Mouse (Mus musculus): ENCODE measurements at regions not wholly inside any gene's neighbourhood (a gene's known extent, or its start where the extent isn't known, plus 50 kb on each side); places are given as distances from the start of the nearest gene placed in this dataset.
A peak's percentile ranks its signal among the peaks of the same experiment; 100 is the strongest.

- no peak for DNase-seq (ENCODE audit: low spot score in 2 of 2)
Measured at GRCm38 (mm10) chr3:119976363-119976762, 192.1 kb upstream of the Ptbp2 start.

- no peak for DNase-seq (ENCODE audit: low spot score in 2 of 2)
Measured at GRCm38 (mm10) chr3:119958799-119959467, 174.7 kb upstream of the Ptbp2 start.

GRCm38 (mm10) chr3:119957529-119957928 lies 173.3 kb upstream of the Ptbp2 start:
- peak in 1 of 2 experiments; percentile 23 for DNase-seq (ENCODE audit: low spot score in 2 of 2)

GRCm38 (mm10) chr3:119955745-119956615 lies 171.7 kb upstream of the Ptbp2 start:
- DNase-seq (ENCODE audit: low spot score in 2 of 2), result no peak

GRCm38 (mm10) chr3:119950721-119951120 lies 166.5 kb upstream of the Ptbp2 start:
- DNase-seq (ENCODE audit: low spot score in 2 of 2), result no peak

- no peak for DNase-seq (ENCODE audit: low spot score in 2 of 2)
Measured at GRCm38 (mm10) chr3:119950070-119950469, 165.8 kb upstream of the Ptbp2 start.

- no peak for DNase-seq (ENCODE audit: low spot score in 2 of 2)
Measured at GRCm38 (mm10) chr3:119949620-119950019, 165.4 kb upstream of the Ptbp2 start.

- peak in 1 of 2 experiments; percentile 25 for DNase-seq (ENCODE audit: low spot score in 2 of 2)
Measured at GRCm38 (mm10) chr3:119949041-119949470, 164.8 kb upstream of the Ptbp2 start.

- no peak for DNase-seq (ENCODE audit: low spot score in 2 of 2)
Measured at GRCm38 (mm10) chr3:119947126-119947525, 162.9 kb upstream of the Ptbp2 start.

- no peak for DNase-seq (ENCODE audit: low spot score in 2 of 2)
Measured at GRCm38 (mm10) chr3:119944115-119944514, 159.8 kb upstream of the Ptbp2 start.

- no peak for DNase-seq (ENCODE audit: low spot score in 2 of 2)
Measured at GRCm38 (mm10) chr3:119939091-119939490, 154.8 kb upstream of the Ptbp2 start.

- no peak for DNase-seq (ENCODE audit: low spot score in 2 of 2)
Measured at GRCm38 (mm10) chr3:119938425-119938824, 154.2 kb upstream of the Ptbp2 start.

GRCm38 (mm10) chr3:119936526-119936925 lies 152.3 kb upstream of the Ptbp2 start:
- no peak for DNase-seq (ENCODE audit: low spot score in 2 of 2)

GRCm38 (mm10) chr3:119933049-119933511 lies 148.8 kb upstream of the Ptbp2 start:
- no peak for DNase-seq (ENCODE audit: low spot score in 2 of 2)

GRCm38 (mm10) chr3:119928281-119928680 lies 144.0 kb upstream of the Ptbp2 start:
- DNase-seq (ENCODE audit: low spot score in 2 of 2), result no peak

- no peak for DNase-seq (ENCODE audit: low spot score in 2 of 2)
Measured at GRCm38 (mm10) chr3:119919501-119920141, 135.4 kb upstream of the Ptbp2 start.

GRCm38 (mm10) chr3:119915984-119916865 lies 132.0 kb upstream of the Ptbp2 start:
- no peak for DNase-seq (ENCODE audit: low spot score in 2 of 2)

GRCm38 (mm10) chr3:119911532-119911931 lies 127.3 kb upstream of the Ptbp2 start:
- no peak for DNase-seq (ENCODE audit: low spot score in 2 of 2)

- DNase-seq (ENCODE audit: low spot score in 2 of 2), result no peak
Measured at GRCm38 (mm10) chr3:119904244-119904643, 120.0 kb upstream of the Ptbp2 start.

GRCm38 (mm10) chr3:119895141-119895540 lies 110.9 kb upstream of the Ptbp2 start:
- no peak for DNase-seq (ENCODE audit: low spot score in 2 of 2)

GRCm38 (mm10) chr3:119894035-119894434 lies 109.8 kb upstream of the Ptbp2 start:
- DNase-seq (ENCODE audit: low spot score in 2 of 2), result no peak

Data from layer of hippocampus, adult 8-10 months (tissue).